Mouse (Mus musculus) thymus, adult 2 months (tissue): ENCODE measurements around the gene Ank3.

ENCODE experiments used
- CTCF ChIP-seq: fragments of 200-500 bp; IDR thresholded peaks from 2 replicates; pipeline ENCODE4 v1.5.1; 2012; ENCODE audit warnings: mild to moderate bottlenecking, control low read depth, low read length, moderate library complexity, borderline replicate concordance; ENCODE audit not compliant: control insufficient read depth, poor library complexity, insufficient read depth; ENCODE audit errors: extremely low read depth
- POLR2A ChIP-seq: fragments of 200-500 bp; IDR thresholded peaks from 2 replicates; pipeline ENCODE4 v1.6.1; 2012; ENCODE audit warnings: mild to moderate bottlenecking, low read length, control low read depth, moderate library complexity; ENCODE audit not compliant: control insufficient read depth, poor library complexity, insufficient read depth; ENCODE audit errors: extremely low read depth

DNA sequence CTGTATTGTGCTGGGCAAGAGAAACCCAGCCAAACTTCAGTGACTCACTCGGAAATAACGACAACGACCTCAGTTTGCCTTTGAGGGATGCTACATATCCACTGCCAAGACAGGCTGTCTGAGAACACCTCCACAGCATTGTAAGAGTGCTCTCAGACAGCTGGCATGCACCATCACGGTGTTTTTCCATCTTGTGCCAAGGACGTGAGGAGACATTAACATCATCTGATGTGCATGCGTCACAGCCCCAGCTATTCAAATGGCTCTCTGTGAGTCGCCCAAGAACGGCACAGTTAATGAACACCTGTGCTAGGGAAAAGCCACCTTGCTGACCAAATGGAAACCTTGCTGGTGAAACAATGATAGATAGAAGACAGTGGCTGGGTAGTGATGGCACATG is 633.4 kb downstream of the Ank3 start:
- TF ChIP-seq CTCF (no peak), POLR2A (no peak)
